Mouse (Mus musculus) limb, embryonic 10.5 days (tissue): ENCODE results near the gene Mocs1. TPM values are rescaled to one million over a fixed set of nuclear protein-coding genes. Genes with fewer than 3 reads are reported as not detected.

Source experiments
- DNase-seq: peaks from one replicate; pipeline ENCODE4 v3.0.0-alpha.2; 2017; ENCODE audit warnings: low spot score
- H3K27ac ChIP-seq: fragments of 300-500 bp; sonication (generic); 2 replicates; pipeline ENCODE4 v1.5.1; 2016; ENCODE audit warnings: mild to moderate bottlenecking
- H3K27me3 ChIP-seq: fragments of 300-500 bp; sonication (generic); 2 replicates; pipeline ENCODE4 v1.6.1; 2016; ENCODE audit warnings: low read depth, mild to moderate bottlenecking; ENCODE audit not compliant: poor library complexity, severe bottlenecking
- H3K36me3 ChIP-seq: fragments of 300-500 bp; sonication (generic); 2 replicates; pipeline ENCODE4 v1.6.1; 2016; ENCODE audit warnings: mild to moderate bottlenecking, moderate library complexity
- H3K4me1 ChIP-seq: fragments of 300-500 bp; sonication (generic); 2 replicates; pipeline ENCODE4 v1.6.1; 2016
- H3K4me3 ChIP-seq: fragments of 300-500 bp; sonication (generic); 2 replicates; pipeline ENCODE4 v1.5.1; 2016; ENCODE audit warnings: mild to moderate bottlenecking, moderate library complexity
- H3K9me3 ChIP-seq: fragments of 300-500 bp; sonication (generic); replicated peaks from 2 replicates; pipeline ENCODE4 v1.6.1; 2016; ENCODE audit warnings: mild to moderate bottlenecking
- WGBS: fragments of 180-500 bp; shearing (Covaris S2); methylation state at CpG from one replicate; pipeline ENCODE4 v1.1.7; 2016; 5-methylcytosine and 5-hydroxymethylcytosine counted together
- polyA plus RNA-seq: library from polyadenylated mRNA; unstranded; fragments of >200 nt; fragmentation: Nextera tagmentation; extraction: Ambion mirVana; gene quantifications from 2 replicates; pipeline ENCODE4 v1.2.1, GENCODE M21; 2016

The Mocs1 gene
- polyA plus RNA-seq, 1 experiment from 2014 or later, result 9.1 TPM

DNA sequence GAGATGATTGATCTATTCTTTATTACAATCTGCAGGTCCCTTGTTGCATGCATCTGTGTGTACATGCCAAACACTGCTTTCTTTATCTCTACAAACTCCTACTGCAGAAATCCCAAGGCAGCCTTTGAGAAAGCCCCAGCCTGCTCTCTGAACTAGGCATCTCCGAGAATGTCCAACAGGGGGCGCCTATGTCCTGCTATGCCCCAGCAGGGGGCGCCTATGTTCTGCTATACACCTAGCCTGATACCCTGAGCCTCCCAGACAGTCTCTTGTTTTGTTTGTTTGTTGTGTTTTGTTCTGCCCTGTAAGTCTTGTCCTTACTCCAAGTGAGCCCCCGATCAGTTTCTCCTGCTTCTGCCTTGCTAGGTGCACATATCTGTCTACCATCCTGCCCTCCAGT, 40.1 kb downstream of the Mocs1 start:
- H3K4me3 ChIP-seq, result no peak overlapping the region
- 28% methylated on average over 4 of the region's 4 CpGs for WGBS
- peaks cover 7% of the 10 kb centered on the region; the same call in 1 of the 2 replicates for H3K4me1 ChIP-seq
- H3K36me3 ChIP-seq, result peaks cover 78% of the 10 kb centered on the region
- no peaks in the 10 kb centered on the region for H3K27me3 ChIP-seq
- peak; percentile 85 for DNase-seq
- H3K9me3 ChIP-seq, result no peaks in the 10 kb centered on the region
- H3K27ac ChIP-seq, result no peak overlapping the region

DNA sequence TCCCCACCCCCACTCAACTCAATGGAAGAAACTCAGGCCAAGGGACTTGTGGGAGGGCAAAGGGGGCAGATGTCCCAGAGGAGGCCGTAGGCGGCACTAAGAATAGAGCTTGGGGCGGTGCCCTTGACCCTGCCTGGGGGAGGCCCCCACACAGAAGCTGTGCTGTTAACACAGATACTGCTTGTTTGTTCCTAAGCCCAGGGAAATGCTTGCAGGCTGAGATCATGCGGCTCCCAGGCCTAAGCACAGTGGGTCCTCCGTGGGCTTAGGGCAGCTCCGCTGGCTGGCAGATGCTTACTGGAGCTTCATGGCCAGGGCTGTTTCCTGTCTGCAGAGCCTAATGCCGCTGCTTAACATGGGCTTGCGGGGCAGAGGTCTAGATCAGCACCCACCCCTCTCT, 44.5 kb downstream of the Mocs1 start:
- no peak for DNase-seq
- WGBS, result 70% methylated on average over 8 of the region's 8 CpGs
- H3K36me3 ChIP-seq, result peaks cover 83% of the 10 kb centered on the region
- no peak overlapping the region for H3K4me3 ChIP-seq
- no peaks in the 10 kb centered on the region for H3K9me3 ChIP-seq
- no peak overlapping the region for H3K27ac ChIP-seq
- no peaks in the 10 kb centered on the region for H3K27me3 ChIP-seq
- peaks cover 7% of the 10 kb centered on the region; the same call in 1 of the 2 replicates for H3K4me1 ChIP-seq

DNA sequence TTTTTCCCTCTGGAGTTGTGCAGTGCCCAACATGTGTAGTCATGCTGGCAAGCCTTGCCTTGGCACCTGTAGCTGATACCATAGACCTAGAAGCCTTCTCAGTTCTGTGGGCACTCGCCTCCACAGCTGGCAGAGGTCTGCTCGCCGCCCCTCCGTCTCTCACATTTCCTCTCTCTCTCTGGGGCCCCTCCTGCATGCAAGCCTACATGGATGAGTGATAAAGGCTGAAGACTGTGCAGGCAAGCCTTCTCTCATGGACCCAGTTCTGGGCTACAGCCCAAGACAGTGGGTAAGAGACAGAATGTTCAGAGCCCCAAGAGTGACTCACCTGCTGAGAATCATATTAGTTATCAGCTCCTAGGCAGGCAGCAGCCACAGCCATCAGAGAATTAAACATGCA, 45.9 kb downstream of the Mocs1 start:
- WGBS, result 94% methylated on average over 4 of the region's 4 CpGs
- peaks cover 90% of the 10 kb centered on the region for H3K36me3 ChIP-seq
- no peaks in the 10 kb centered on the region for H3K9me3 ChIP-seq
- DNase-seq, result no peak
- H3K27ac ChIP-seq, result no peak overlapping the region
- H3K4me3 ChIP-seq, result no peak overlapping the region
- no peaks in the 10 kb centered on the region for H3K27me3 ChIP-seq
- peaks cover 7% of the 10 kb centered on the region; the same call in 1 of the 2 replicates for H3K4me1 ChIP-seq

DNA sequence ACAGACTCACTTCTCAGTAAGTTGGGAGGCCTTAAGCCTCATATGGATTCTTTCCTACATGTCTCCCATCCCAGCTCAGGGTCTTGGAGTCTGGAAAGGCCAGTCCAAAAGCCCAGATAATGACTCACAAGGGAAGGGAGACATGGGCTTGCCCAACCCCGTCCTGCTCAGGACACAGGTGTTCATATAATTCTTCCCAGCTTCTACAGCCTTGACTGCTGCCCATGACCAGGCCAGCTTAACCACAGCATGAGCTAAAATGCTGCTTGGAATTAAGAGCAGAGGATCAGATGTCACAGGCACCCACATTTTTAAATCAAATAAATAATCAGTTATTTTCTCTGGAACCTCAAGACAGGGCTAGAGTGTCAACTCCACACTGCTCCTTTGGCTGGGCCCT, 47.0 kb downstream of the Mocs1 start:
- Histone ChIP-seq H3K36me3 (peaks cover 90% of the 10 kb centered on the region), H3K4me3 (no peak overlapping the region), H3K9me3 (no peaks in the 10 kb centered on the region), H3K27me3 (no peaks in the 10 kb centered on the region), H3K4me1 (peaks cover 7% of the 10 kb centered on the region; the same call in 1 of the 2 replicates), H3K27ac (no peak overlapping the region)
- no peak for DNase-seq
- WGBS, result 85% methylated on average over 1 of the region's 1 CpGs

DNA sequence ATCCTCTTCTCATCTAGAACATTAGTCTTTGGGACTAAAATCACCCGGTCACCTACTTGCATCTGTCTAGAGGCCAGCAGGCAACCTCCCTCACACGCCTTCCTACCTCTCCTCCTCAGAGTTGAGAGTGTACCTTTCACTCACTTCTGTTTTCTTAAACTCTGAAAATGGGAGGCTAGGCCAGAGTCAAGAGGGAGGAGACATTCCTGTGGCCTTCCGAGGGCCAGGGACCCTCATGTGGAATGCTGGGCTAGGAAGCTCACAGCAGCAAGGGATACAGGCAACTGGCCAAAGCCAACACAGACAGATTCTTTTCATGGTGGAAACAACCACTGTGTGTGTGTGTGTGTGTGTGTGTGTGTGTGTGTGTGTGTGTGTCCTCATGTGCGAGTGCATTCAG, 49.2 kb downstream of the Mocs1 start:
- Histone ChIP-seq H3K27me3 (no peaks in the 10 kb centered on the region), H3K9me3 (no peaks in the 10 kb centered on the region), H3K4me3 (no peak overlapping the region), H3K36me3 (peaks cover 93% of the 10 kb centered on the region), H3K4me1 (peaks cover 7% of the 10 kb centered on the region; the same call in 1 of the 2 replicates), H3K27ac (no peak overlapping the region)
- 83% methylated on average over 4 of the region's 4 CpGs for WGBS
- DNase-seq, result no peak

DNA sequence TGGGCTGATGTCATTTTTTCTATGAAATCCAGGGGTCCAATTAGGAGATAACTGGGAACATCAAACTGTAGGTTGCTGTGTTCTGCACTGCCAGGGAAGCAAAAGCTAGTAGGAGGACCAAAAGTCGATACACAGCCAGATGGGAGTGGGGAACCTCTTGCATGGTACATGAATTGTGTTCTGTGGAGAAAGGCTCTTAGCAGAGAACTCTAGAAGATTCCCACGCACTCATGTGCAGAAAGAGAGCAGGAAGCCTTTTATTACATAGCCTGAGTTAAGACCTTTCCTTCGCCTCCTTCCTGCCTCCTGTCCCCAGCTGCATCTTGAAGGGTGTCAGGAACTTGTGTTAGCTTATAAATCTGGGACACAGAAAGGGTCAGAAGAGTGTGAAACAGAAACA, 53.7 kb downstream of the Mocs1 start:
- H3K36me3 ChIP-seq, result peaks cover 94% of the 10 kb centered on the region
- H3K4me3 ChIP-seq, result no peak overlapping the region
- no peaks in the 10 kb centered on the region for H3K4me1 ChIP-seq
- no peak for DNase-seq
- no peaks in the 10 kb centered on the region for H3K27me3 ChIP-seq
- 88% methylated on average over 3 of the region's 3 CpGs for WGBS
- H3K27ac ChIP-seq, result no peak overlapping the region
- H3K9me3 ChIP-seq, result no peaks in the 10 kb centered on the region

DNA sequence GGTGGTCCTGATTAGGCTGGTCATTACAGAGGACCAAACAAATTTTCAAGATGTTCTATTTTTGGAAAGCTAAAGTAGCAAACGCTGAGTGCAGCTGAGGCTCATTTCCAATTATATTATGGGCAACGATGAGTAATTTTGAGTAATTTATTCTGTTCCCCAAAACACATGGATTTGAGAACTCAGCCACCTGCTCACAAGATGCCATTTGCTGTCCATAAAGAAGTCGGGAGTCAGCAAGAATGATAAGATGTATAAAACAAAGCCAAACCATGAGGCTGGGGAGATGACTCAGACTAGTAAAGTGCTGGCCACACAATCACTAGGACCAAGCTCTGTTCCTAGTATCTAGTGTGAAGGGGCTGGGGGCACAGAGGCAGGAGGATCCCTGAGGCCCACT, 56.3 kb downstream of the Mocs1 start:
- H3K4me1 ChIP-seq, result no peaks in the 10 kb centered on the region
- no peak for DNase-seq
- H3K27me3 ChIP-seq, result no peaks in the 10 kb centered on the region
- H3K27ac ChIP-seq, result no peak overlapping the region
- H3K9me3 ChIP-seq, result no peaks in the 10 kb centered on the region
- WGBS, result 89% methylated on average over 3 of the region's 3 CpGs
- H3K4me3 ChIP-seq, result no peak overlapping the region
- H3K36me3 ChIP-seq, result peaks cover 98% of the 10 kb centered on the region

DNA sequence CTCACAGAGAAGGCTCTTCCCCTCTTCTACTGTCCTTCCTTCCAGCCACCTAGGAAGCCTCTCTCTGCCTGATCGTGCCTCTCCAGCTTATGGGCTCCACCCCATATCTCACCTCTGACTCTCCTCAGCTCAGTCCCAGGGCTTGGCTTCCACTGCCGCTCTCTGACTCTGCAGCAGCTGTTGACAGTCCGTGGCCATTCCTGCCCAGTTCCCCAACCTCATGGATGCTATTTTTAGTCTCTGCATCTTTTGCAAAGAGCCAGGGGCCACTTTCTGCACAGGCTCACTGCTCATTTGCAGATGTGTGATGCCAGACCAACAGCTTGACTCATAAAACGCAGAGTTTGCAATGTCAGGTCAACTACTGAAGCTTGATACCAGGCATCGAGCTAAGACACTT, 60.9 kb downstream of the Mocs1 start:
- no peaks in the 10 kb centered on the region for H3K27me3 ChIP-seq
- H3K9me3 ChIP-seq, result no peaks in the 10 kb centered on the region
- H3K4me3 ChIP-seq, result no peak overlapping the region
- peaks cover 81% of the 10 kb centered on the region for H3K36me3 ChIP-seq
- H3K4me1 ChIP-seq, result no peaks in the 10 kb centered on the region
- 75% methylated on average over 5 of the region's 5 CpGs for WGBS
- no peak for DNase-seq
- H3K27ac ChIP-seq, result no peak overlapping the region

DNA sequence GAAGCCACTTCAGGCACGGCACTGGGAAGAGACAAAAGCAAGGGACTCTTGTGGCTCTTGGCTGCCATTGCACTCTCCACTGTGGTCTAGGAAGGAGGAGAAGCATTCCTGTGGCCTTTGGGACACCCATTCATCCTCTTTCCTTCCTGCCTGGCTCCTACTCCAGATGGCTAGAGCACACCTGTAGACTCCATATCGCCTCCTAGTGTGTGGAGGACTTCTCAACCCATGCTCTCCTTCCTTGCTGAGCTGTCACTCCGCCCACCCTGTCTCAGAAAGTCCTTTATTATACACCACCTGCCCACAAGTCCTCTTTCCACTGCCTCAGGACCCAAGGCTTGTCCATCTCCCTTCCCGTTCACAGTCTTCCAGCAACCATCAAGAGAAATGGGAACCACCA, 65.1 kb downstream of the Mocs1 start:
- Histone ChIP-seq H3K9me3 (no peaks in the 10 kb centered on the region), H3K4me3 (no peak overlapping the region), H3K27ac (no peak overlapping the region), H3K27me3 (no peaks in the 10 kb centered on the region), H3K36me3 (peaks cover 72% of the 10 kb centered on the region), H3K4me1 (0 out of 2 replicates have a peak, but pooled peaks cover 2% of the 10 kb centered on the region)
- 93% methylated on average over 4 of the region's 4 CpGs for WGBS
- DNase-seq, result no peak

DNA sequence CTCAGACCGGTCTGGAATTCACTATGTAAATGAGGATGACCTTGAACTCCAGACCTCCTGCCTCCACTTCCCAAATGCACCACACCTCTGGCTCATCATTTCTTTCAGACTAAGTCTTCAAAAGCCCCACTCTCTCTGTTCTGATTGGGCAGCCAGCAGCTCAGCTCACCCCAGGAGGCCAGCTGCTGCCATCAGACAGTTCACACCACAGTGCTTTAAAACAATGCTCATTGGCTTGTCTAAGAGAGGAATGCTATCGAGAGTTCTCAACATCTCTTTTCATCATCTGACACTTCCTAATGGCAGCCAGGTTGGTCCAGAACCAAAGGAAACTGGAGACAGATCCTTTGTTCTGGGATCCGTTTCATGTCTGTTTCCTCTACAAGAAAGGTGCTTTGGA, 70.0 kb downstream of the Mocs1 start:
- Histone ChIP-seq H3K4me3 (no peak overlapping the region), H3K27ac (no peak overlapping the region), H3K4me1 (peaks cover 4% of the 10 kb centered on the region; the same call in 1 of the 2 replicates), H3K36me3 (peaks cover 46% of the 10 kb centered on the region), H3K27me3 (no peaks in the 10 kb centered on the region), H3K9me3 (no peaks in the 10 kb centered on the region)
- DNase-seq, result no peak
- WGBS, result 52% methylated on average over 3 of the region's 3 CpGs

DNA sequence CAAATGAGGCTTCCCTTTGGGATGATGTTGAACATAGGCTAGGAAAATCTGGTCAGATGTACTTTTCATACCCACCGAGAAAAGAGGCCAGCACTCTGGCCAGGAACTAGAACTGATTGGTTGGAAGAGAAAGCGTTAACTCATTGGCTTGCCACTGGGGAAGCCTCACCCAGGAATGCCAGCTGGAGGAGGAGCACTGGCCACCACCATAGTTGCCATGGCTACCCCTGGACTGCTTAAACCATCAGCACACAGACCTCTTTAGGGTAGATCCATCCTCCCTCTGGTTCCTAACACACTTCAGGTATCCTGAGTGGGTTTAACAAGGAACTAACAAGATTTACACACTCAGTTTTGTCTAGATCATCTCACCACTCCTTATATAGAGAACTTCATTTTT, 71.5 kb downstream of the Mocs1 start:
- peaks cover 31% of the 10 kb centered on the region for H3K36me3 ChIP-seq
- DNase-seq, result no peak
- no peaks in the 10 kb centered on the region for H3K27me3 ChIP-seq
- no peak overlapping the region for H3K4me3 ChIP-seq
- H3K9me3 ChIP-seq, result no peaks in the 10 kb centered on the region
- H3K27ac ChIP-seq, result no peak overlapping the region
- 81% methylated on average over 2 of the region's 2 CpGs for WGBS
- H3K4me1 ChIP-seq, result peaks cover 14% of the 10 kb centered on the region

DNA sequence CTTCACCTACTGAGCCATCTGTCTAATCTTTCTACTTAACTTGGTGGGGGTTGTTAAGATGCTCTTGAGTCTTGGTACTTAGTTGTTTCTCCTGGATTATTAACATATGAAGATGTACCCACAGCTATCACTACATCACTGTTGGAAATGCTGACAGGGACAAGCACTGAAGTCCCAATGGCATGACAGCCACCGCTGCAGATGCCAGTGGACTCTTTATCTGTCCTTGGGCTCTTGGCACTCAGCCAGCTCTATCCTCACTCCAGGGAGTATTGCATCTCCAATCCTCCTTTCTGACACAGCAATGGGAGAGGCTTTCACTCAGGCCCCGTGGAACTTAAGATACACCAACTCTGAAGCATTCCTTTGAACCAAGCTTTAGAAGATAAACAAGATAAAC, 72.1 kb downstream of the Mocs1 start:
- H3K27ac ChIP-seq, result no peak overlapping the region
- H3K9me3 ChIP-seq, result no peaks in the 10 kb centered on the region
- H3K4me3 ChIP-seq, result no peak overlapping the region
- WGBS, result 77% methylated on average over 2 of the region's 2 CpGs
- DNase-seq, result no peak
- no peaks in the 10 kb centered on the region for H3K27me3 ChIP-seq
- H3K36me3 ChIP-seq, result peaks cover 25% of the 10 kb centered on the region
- H3K4me1 ChIP-seq, result peaks cover 14% of the 10 kb centered on the region

DNA sequence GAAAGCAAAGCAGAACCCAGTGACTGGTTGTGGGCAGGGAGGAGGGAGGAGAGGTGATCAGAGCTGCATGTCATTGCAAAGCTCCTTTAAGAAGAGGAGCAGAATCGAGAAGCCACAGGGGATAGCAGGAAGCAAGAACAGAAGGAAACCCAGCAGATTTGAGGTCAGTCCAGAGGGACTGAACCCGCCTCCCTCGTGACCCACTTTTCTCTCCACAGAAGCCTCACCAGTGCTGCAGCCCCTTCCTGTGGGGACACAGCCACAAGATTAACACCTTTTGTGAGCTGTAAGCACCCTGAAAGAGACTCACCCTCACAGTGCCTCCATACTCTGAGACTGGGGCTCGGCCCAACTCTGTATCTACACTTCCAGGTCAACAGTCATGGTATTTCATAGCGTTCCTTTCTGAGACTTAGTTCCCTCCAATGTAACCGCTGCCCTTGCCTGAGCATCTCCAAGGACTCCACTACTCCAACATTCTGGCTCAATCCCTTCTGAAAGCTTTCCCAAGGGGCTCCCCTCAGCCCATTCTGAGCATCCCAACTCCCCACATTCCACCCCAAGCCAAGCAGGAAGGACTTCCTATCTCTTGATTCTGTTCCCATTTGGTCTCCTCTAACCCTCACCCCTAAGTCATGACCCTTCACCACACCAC, 75.2 kb downstream of the Mocs1 start:
- H3K27ac ChIP-seq, result no peak overlapping the region
- peaks cover 6% of the 10 kb centered on the region; the same call in 1 of the 2 replicates for H3K36me3 ChIP-seq
- whole genome bisulfite sequencing, result 81% methylated on average over 6 of the region's 6 CpGs
- peaks cover 11% of the 10 kb centered on the region for H3K4me1 ChIP-seq
- no peak overlapping the region for H3K4me3 ChIP-seq
- H3K9me3 ChIP-seq, result no peaks in the 10 kb centered on the region
- no peaks in the 10 kb centered on the region for H3K27me3 ChIP-seq
- no peak for DNase-seq
